Mouse (Mus musculus): ENCODE results near the gene Gprin1. TPM values are rescaled to one million over a fixed set of nuclear protein-coding genes. Genes with fewer than 3 reads are reported as not detected.

Gene Gprin1
- polyA plus RNA-seq, 1 experiment from 2014 or later, result 5.8 TPM

DNA sequence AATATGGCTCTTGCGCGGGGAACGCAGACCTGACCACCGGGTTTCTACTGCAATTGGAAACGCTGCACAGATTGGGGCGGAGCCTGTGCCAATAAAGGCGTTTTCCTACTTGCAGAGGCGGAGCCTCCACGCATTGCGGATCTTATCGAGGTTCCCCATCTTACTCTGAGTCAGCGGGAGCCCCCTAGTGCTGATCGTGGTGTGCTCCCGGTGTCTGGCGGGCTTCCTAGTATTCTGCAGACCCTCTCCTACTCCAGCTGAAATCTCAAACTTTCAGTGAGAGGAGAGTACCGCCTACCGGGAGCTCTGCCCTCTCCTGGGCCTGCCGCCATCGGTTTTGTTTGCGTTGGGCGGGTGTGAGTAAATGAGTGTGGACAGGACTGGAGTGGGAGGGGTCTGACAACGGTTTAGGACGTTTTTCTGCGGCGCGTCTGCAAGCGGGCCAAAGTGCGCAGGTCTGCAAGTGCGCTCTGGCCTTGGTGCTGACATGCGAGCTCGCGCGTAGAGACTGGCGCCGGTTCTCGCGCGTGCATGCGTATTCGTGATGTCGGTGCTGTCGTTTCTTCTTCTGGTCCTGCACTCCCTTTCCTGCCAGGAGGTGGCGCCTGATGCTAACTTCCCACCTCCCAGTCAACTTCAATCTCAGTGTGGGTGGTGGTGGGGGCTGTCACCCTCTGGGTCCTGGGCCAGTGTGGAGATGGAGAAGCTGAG lies 8.5 kb upstream of the Gprin1 start:
- Histone ChIP-seq H3K27ac (peak overlapping the region; percentile 94), H3K9me3 (no peaks in the 10 kb centered on the region), H3K4me1 (replicated peaks) (peaks cover 50% of the 10 kb centered on the region), H3K4me2 (replicated peaks) (peak overlapping the region; percentile 88), H3K27me3 (peaks cover 30% of the 10 kb centered on the region), H3K9ac (replicated peaks) (peak overlapping the region; percentile 69), H3K4me3 (replicated peaks) (peak overlapping the region; percentile 47), H3K36me3 (no peaks in the 10 kb centered on the region)
- peak; percentile 79 for ATAC-seq
- WGBS, result under 1% methylated on average over 43 of the region's 43 CpGs

DNA sequence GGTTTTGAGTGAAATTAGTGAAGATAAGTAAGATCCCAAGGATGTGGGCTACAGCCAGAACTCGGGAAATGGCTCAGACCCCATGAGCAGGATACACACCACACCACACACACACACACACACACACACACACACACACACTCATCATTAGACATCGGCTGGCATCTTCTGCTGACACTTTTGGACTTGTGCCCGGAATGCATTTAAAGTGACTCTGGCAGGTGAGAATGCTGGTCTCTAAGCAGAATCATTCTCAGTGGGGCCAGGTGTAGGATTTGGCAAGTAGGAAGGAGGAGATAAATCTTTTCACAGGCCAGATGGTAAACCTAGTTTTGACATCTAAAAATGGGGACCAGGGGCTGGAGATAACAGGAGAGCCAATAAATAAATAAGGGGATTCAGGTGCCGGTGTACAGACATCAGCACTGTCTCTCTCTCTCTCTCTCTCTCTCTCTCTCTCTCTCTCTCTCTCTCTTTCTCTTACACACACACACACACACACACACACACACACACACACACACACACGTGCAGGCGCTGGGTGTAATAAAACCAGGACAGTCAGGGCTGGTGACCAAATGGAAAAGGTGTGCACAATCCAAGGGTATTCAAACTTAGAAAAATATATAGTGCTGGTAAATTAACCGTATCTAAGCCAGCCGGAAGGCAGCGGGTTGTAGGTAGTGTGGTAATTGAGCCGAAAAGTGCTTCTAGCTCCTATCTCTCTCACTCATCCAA lies 7.6 kb upstream of the Gprin1 start:
- peaks cover 32% of the 10 kb centered on the region for H3K27me3 ChIP-seq
- no peaks in the 10 kb centered on the region for H3K9me3 ChIP-seq
- H3K9ac ChIP-seq (replicated peaks), result peak overlapping the region; percentile 69
- H3K4me3 ChIP-seq (replicated peaks), result peak overlapping the region; percentile 47
- H3K4me2 ChIP-seq (replicated peaks), result peak overlapping the region; percentile 88
- 32% methylated on average over 10 of the region's 10 CpGs for WGBS
- H3K27ac ChIP-seq, result peak overlapping the region; percentile 94
- peaks cover 55% of the 10 kb centered on the region for H3K4me1 ChIP-seq (replicated peaks)
- no peaks in the 10 kb centered on the region for H3K36me3 ChIP-seq
- no peak for ATAC-seq

DNA sequence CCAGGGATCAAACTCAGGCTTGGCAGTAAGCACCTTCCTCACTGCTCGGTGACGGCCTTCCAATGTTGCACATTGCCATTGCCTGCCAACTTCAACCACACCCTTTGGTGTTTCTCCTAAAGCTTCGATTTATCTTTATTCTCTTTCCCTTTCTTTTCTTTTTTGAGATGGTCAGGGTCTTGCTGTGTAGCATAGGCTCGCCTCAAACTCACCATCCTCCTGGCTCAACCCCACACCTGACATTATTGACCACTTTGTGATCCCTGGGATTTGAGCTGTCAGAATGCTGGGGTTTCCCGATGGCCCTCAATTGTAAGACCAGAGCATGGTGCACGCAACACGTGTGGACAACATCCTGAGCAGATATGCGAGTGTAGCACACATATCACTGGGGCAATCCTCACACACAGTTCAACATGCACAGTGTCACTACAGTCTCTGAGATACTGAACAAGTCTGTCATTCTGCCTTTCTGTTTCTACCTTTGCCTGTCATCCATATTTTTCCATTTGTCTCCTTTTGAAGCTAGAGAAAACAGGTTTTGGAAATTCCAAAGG lies 6.6 kb upstream of the Gprin1 start:
- no peaks in the 10 kb centered on the region for H3K9me3 ChIP-seq
- H3K27ac ChIP-seq, result no peak overlapping the region
- H3K4me1 ChIP-seq (replicated peaks), result peaks cover 55% of the 10 kb centered on the region
- 87% methylated on average over 8 of the region's 8 CpGs for WGBS
- no peaks in the 10 kb centered on the region for H3K36me3 ChIP-seq
- no peak for ATAC-seq
- peaks cover 33% of the 10 kb centered on the region for H3K27me3 ChIP-seq
- H3K4me2 ChIP-seq (replicated peaks), result no peak overlapping the region
- no peak overlapping the region for H3K4me3 ChIP-seq (replicated peaks)
- H3K9ac ChIP-seq (replicated peaks), result no peak overlapping the region

DNA sequence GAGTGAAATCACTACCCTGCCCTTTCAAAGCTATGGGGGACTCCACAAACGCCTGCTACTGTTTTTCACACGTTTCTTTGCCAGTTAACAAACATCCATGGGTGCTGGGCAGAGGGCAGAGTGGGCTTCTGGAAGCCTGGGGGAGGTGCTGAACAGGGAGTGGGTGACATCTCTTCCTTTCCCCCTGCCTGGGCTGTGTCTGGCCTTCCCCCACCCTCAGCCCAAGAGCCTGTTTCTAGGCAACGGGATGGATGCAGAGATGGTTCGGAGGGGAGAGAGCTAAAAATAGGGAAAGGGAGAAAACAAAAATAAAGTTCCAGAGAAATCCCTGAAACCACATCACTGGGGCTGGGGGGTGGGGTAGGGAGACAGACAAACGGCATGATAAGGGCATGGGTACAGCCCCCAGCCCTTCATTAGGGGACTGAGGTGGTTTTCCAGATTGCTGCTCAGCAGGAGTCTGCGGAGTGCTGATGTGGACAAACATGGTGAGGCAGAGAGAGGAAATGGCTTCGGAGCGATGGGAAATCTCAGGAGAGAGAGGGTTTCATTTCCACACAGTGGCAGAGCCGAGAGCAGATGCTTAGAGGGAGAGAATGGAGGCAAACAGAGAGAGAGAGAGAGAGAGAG lies 5.6 kb upstream of the Gprin1 start:
- no peak overlapping the region for H3K4me3 ChIP-seq (replicated peaks)
- H3K27me3 ChIP-seq, result peaks cover 32% of the 10 kb centered on the region
- H3K9me3 ChIP-seq, result no peaks in the 10 kb centered on the region
- WGBS, result 17% methylated on average over 9 of the region's 9 CpGs
- no peak for ATAC-seq
- H3K36me3 ChIP-seq, result no peaks in the 10 kb centered on the region
- peaks cover 57% of the 10 kb centered on the region for H3K4me1 ChIP-seq (replicated peaks)
- 0 out of 2 replicates have a peak overlapping the region, but pooled peaks have one; percentile 19 for H3K9ac ChIP-seq (replicated peaks)
- H3K4me2 ChIP-seq (replicated peaks), result 0 out of 2 replicates have a peak overlapping the region, but pooled peaks have one; percentile 17
- peak overlapping the region; percentile 69 for H3K27ac ChIP-seq

DNA sequence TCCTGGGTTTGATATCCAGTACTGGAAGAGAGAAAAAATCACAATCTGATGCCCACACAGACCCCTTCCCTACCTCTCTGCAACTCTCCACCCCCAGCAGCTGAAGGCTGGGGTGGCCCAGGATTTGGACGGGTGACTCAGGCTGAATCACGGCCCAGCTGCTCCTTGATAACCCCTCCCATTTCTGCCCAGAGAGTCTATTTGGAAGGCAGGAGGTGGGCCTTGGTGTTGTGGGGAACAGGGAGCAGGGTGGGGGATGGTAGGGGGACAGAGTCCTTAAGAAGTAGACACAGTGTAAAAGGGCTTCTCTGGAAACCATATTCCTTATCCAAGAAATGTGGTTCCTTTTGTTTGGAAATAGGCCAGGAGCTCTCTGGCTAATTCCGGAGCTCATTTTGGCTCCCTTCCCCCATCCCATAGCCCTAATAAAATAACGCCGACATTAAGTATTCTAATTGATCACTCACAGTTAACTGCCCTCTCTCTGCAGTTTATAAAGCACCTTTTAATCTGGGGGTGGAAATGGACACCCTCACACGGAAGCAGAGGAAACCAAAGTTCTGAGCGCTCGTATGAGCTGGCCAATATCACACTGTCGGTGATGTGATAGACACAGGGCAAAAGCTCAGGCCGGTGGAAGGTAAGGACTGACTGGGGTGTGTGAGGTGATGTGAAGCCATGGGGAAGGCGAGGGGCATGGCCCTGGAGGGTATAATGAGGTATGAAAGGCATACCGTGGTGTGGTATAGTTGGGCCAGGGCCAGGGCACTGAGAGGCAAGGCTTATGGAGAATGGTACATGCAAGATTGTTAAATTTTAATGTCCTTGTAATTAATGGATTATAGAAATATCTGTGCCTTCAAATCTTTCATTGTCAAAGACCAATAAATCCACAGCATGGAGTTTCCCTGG lies 4.8 kb upstream of the Gprin1 start:
- 41% methylated on average over 12 of the region's 12 CpGs for WGBS
- no peak overlapping the region for H3K27ac ChIP-seq
- ATAC-seq, result no peak
- H3K4me3 ChIP-seq (replicated peaks), result no peak overlapping the region
- no peak overlapping the region for H3K9ac ChIP-seq (replicated peaks)
- no peak overlapping the region for H3K4me2 ChIP-seq (replicated peaks)
- peaks cover 55% of the 10 kb centered on the region for H3K4me1 ChIP-seq (replicated peaks)
- H3K36me3 ChIP-seq, result no peaks in the 10 kb centered on the region
- peaks cover 30% of the 10 kb centered on the region for H3K27me3 ChIP-seq
- no peaks in the 10 kb centered on the region for H3K9me3 ChIP-seq

DNA sequence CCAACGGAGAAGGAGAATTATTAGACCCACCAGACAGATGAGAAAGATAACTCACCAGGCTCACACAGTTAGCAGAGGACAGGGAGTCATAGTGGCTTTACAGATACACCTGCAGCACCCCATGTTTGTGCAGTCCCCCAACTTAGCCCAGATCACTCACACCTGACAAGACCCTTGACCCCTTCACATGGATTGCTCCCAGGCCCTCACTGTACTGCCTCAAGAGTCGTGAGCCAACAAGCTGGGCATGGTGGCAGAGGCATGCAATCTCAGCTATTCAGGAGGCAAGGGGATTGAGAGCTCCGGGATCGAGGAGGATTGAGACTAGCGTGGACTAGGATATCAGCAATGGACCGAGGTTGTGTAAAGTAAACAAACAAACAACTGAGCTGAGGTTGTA lies 4.1 kb upstream of the Gprin1 start:
- peaks cover 51% of the 10 kb centered on the region for H3K4me1 ChIP-seq (replicated peaks)
- no peaks in the 10 kb centered on the region for H3K9me3 ChIP-seq
- no peak overlapping the region for H3K27ac ChIP-seq
- no peak for ATAC-seq
- H3K4me3 ChIP-seq (replicated peaks), result no peak overlapping the region
- H3K9ac ChIP-seq (replicated peaks), result no peak overlapping the region
- 67% methylated on average over 6 of the region's 6 CpGs for WGBS
- H3K27me3 ChIP-seq, result peaks cover 30% of the 10 kb centered on the region
- no peak overlapping the region for H3K4me2 ChIP-seq (replicated peaks)
- H3K36me3 ChIP-seq, result no peaks in the 10 kb centered on the region

DNA sequence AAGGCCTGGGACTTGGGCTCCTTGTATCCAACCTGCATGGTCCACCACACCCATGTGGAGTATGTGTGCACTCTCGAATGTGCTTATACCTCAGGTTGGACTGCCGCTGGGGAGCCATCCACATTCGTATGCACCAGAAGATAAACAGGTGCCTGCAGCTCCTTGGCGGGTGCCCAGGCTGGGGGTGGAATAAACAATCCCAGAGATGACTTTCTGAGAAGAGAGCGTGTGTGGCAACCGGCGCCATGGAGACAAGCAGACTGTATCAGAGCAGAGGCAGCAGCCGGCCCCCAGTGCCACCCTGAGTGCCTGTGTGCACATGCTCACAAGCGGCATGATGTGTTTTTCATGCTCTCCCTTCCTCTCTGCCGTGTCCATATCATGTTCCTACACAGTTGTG lies 3.0 kb upstream of the Gprin1 start:
- 0 out of 2 replicates have a peak overlapping the region, but pooled peaks have one; percentile 28 for H3K9ac ChIP-seq (replicated peaks)
- no peak overlapping the region for H3K27ac ChIP-seq
- peaks cover 59% of the 10 kb centered on the region for H3K4me1 ChIP-seq (replicated peaks)
- no peaks in the 10 kb centered on the region for H3K9me3 ChIP-seq
- ATAC-seq, result no peak
- H3K4me2 ChIP-seq (replicated peaks), result no peak overlapping the region
- 73% methylated on average over 10 of the region's 10 CpGs for WGBS
- H3K4me3 ChIP-seq (replicated peaks), result no peak overlapping the region
- no peaks in the 10 kb centered on the region for H3K36me3 ChIP-seq
- peaks cover 35% of the 10 kb centered on the region for H3K27me3 ChIP-seq

DNA sequence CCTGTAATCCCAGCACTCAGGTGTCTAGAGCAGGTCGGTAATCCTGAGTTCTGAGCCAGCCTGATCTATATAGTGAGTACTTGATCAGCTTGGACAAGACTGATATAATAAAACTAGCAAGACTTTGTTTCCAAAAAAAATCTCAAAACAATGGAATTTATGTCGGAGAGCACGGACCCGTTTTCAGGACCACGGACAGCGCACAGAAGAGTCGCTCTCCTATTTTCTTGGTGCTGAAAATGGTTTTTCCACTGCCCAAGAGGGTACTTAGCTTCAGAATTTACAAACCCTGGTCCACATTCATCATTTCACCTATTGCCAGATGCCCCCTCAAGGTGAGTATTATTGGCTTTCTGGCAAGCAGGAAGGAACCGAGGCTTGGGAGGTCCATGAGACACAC lies 1.0 kb upstream of the Gprin1 start:
- no peaks in the 10 kb centered on the region for H3K36me3 ChIP-seq
- peaks cover 35% of the 10 kb centered on the region for H3K27me3 ChIP-seq
- no peak overlapping the region for H3K9ac ChIP-seq (replicated peaks)
- no peak overlapping the region for H3K27ac ChIP-seq
- H3K4me1 ChIP-seq (replicated peaks), result peaks cover 65% of the 10 kb centered on the region
- no peak for ATAC-seq
- 4% methylated on average over 8 of the region's 8 CpGs for WGBS
- H3K4me3 ChIP-seq (replicated peaks), result peak overlapping the region; percentile 68
- H3K9me3 ChIP-seq, result no peaks in the 10 kb centered on the region
- peak overlapping the region; percentile 77 for H3K4me2 ChIP-seq (replicated peaks)

DNA sequence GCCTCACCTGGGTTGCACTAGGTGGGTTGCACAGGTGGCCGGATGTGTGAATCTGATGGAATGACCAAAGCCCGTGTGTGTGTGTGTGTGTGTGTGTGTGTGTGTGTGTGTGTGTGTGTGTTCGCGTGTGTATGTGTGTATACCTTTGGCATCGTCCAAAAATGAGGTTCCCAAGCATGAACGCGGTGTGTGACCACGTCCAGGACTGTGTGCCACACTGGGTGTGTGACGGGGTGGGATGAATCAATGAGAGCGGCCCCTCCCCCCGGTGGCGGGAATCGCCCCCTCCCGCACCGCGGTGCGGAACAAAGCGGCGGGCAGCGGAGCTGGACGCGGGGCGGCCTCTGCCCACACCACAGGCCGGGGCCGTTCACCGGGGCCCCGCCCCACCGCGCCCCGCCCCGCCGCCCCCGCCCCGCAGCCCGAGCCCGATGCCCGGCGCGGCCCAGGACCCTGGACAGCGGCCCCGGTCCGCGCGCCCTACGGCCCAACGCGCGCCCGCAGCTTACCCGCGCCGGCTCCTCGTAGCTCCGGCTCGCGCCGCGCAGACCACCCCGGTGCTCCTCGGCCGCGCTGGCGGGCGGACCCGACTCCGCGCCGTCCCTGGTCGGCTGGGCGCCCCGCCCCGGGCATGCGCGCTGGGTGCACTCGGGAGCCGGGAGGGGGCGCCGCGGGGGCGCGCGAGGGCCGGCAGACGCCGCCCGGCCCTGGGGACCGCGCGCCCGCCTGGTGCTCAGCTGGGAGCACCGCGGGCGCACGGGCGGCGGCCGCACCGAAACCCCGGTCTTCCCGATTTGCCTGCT lies 412 bp downstream of the Gprin1 start:
- peak; percentile 89 for ATAC-seq

DNA sequence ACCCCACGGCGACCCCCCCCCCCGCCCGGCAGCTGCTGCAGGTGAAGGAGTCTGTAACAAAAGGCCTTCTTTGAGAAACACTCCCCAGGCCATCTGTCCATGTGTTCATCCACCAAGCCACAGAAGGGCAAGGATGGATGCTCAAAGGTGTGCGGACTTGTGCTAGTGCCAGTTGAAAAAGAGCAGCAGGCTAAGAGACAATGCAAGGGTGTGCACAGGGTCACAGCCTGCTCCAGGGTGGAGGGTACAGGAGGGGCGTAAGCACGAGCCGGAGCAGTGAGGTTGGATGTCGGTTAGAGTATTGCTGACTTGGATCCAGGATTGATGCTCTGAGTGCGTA lies 983 bp downstream of the Gprin1 start:
- Histone ChIP-seq H3K27ac (peak overlapping the region; percentile 94), H3K36me3 (peaks cover 10% of the 10 kb centered on the region), H3K9ac (replicated peaks) (peak overlapping the region; percentile 84), H3K9me3 (no peaks in the 10 kb centered on the region), H3K4me2 (replicated peaks) (peak overlapping the region; percentile 77), H3K27me3 (peaks cover 35% of the 10 kb centered on the region), H3K4me3 (replicated peaks) (peak overlapping the region; percentile 68), H3K4me1 (replicated peaks) (peaks cover 60% of the 10 kb centered on the region)
- WGBS, result 31% methylated on average over 10 of the region's 10 CpGs
- ATAC-seq, result peak; percentile 54

More for the DNA sequence above, 412 bp downstream of the Gprin1 start:
- Histone ChIP-seq H3K4me1 (replicated peaks) (peaks cover 64% of the 10 kb centered on the region), H3K4me3 (replicated peaks) (peak overlapping the region; percentile 68), H3K9ac (replicated peaks) (peak overlapping the region; percentile 84), H3K9me3 (no peaks in the 10 kb centered on the region), H3K27me3 (peaks cover 35% of the 10 kb centered on the region), H3K36me3 (peaks cover 5% of the 10 kb centered on the region; the same call in 1 of the 2 replicates), H3K27ac (peak overlapping the region; percentile 94), H3K4me2 (replicated peaks) (peak overlapping the region; percentile 77)
- 1% methylated on average over 49 of the region's 100 CpGs for WGBS
